Mouse (Mus musculus): ENCODE data around the gene Paqr8.

DNA sequence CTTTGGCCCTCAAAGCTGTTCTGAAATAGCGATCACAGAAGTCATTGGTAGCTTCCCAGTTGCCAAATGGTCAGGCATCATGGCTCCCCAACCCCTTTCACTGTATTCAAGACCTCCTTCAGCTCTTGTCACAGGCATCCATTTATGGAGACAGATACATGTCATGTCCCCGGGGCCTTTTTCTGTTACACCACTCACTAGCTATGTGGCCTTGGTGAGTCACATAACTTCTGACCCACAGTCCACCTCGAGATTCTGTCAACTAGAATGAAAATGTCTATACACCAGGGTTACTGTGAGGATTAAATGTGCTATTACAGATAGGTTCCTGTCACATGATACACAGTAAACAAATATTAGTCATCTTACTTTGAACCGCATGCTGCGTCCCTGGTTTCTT is 17.9 kb upstream of the Paqr8 start:
- TF ChIP-seq FLI1 (IDR thresholded peaks at IDR 0.05; ENCODE audit: low read length) (no peak), GATA1 (IDR thresholded peaks at IDR 0.05; ENCODE audit: borderline replicate concordance, low read length) (no peak)
